Mouse (Mus musculus) frontal cortex, adult (tissue): ENCODE results near the gene Rrp36.

Experiments
- ATAC-seq: cut with Nextera tagmentation; 2 replicates; pipeline ENCODE4 v1.9.2; 2017; ENCODE audit warnings: mild to moderate bottlenecking, moderate library complexity, mixed read lengths; ENCODE audit not compliant: low TSS enrichment

Rrp36 gene

DNA sequence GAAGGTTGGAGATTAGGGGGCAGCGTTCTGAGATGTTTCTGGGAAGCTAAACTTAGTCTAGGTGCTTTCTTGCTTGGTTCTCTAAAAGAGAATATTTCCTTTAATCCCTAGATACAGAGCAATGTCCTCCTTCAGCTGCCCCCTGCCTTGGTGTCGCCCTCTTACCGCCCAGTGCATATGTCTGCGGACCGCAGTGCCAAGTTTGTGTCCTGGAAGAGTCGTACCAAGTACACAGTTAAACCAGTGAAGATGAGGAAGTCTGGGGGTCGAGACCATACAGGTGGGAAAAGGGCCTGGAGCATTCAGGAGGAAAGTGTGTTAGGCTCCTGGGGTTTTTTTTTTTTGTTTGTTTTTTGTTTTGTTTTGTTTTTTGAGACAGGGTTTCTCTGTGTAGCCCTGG lies 26.9 kb downstream of the Rrp36 start:
- ATAC-seq: no peak

DNA sequence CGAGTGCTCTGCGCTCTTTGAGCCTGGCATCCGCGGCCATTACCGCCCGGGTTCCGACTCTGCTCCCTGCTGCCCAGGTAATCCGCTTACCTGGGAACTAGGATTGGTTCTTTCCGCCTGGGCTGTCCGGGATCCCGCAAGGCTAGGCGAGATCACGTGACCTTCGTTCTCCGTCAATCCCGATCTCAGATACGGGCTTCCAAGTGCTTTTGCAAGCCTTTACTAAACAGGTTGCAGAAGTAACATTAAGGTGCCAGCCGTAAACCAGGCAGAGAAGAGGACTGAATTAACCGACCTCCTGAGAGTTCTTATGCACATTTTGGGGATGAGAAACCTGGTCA lies 27.9 kb downstream of the Rrp36 start:
- no peak; the same call in 1 of the 2 replicates for ATAC-seq

DNA sequence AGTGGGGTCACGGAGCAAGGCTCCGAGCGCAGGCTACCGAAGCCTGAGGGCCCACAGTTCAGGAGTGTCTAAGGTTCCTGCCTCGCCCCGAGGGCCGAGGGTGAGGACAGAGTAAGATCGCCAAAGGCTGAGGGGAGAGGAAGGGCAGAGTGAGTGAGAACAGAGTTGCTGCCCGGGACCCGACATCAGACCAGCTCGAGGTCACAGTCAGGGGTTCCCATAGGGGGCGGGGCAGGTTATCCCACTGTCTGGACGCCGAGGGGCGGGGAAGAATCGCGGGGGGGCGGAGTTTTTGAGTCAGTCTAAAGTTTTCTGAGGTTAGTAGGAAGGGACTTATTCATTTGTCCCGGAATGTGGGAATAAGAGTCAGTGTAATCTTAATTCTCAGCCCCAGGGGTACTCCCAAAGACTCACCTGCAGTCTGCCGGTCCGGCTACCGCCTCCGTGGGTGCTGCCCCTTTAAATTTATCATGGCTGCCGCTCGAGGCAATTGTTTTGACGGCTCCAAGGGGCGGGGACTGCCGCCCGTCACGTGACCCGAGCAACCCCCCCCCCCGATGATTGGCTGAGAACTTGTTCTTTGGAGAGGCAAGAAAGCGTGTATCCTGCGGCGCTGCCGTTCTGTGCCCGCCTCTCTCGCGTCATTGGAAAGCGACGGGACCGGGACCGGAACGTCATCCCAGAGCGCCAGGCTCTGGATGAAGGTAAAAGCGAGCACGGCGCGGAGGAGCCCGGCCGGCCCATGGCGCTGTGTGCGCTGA lies 28.4 kb downstream of the Rrp36 start, which contains the start of the genes Klc4 and Mrpl2:
Klc4 (minus strand) TSS at position 462 of the 761 bp plus-strand sequence.
Mrpl2 (plus strand) TSS at position 669 of the 761 bp plus-strand sequence.
- ATAC-seq: peak; percentile 67

DNA sequence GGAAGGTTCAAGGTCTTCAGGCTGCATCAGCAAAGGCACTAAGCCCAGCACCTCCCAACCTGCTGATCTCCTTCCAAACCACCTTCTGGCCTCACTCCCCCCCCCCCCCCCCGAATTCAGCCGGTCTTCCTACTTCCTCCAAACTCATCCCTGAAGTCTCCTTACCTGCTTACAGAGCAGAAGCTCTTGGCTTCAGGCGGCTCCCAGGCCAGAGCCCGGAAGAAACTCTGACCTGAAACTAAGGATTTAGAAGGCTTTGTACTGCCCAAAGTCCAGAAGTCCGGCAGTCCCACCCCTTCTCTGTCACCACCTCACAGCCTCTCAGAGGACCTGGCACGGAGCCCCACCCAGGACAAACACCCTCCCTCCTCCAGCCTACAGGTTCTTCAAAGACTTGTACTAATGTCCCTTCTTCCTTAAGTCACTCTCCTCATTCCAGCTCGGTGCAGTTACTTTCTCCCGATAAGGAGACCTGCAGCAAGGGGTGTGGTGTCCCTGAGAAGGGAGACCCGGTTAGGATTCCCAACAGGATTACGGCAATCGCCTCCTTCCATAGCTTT lies 29.2 kb downstream of the Rrp36 start:
- no peak for ATAC-seq

DNA sequence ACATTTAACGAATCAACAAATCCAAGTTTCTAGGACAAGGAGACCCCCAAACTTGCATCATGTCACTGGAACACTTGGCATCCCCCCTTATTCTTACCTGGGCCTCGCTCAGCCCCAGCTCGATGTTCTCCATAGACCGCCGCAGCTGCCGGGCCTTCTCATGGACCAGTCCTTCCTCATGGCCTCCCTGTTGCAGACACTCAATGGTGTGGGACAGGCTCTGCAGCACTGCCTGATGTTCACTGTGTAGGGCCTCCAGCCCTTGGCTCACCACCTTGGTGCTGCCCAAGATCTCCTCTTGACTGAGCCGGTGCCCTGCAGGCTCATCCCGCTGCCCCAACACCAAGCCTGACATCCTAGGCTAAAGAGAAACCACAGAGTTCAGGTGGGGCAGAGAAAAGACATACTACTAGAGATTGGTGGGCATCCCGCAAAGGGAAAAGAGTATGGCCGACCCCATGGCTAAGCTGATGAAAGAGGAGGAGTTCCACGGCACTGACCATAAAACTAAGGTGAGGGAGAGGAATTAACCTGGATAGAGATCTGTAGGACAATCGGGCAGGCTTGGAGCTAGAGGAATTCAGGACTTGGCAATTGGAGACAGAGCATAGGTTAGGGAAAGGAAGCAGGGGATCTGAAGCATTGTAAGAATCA lies 29.9 kb downstream of the Rrp36 start:
- no peak for ATAC-seq

DNA sequence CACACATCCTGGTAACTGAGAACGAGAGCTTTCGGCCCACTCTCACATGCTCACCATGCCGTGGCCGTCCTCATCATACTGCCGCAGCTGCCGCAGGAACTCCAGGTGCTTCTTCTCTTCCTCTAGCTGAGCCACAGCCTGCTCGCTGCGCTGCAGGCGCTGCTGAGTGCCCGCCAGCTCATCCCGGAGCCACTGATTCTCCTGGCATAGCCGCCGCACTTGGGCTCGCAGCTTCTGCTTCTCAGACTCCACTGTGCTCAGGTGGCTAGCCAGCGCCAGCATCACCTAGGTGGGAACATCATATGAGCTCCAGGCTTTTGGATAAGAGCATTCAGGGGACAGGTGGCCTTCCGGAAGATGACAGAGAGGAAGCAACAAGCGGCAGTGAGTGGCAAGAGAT lies 32.1 kb downstream of the Rrp36 start:
- ATAC-seq: no peak

DNA sequence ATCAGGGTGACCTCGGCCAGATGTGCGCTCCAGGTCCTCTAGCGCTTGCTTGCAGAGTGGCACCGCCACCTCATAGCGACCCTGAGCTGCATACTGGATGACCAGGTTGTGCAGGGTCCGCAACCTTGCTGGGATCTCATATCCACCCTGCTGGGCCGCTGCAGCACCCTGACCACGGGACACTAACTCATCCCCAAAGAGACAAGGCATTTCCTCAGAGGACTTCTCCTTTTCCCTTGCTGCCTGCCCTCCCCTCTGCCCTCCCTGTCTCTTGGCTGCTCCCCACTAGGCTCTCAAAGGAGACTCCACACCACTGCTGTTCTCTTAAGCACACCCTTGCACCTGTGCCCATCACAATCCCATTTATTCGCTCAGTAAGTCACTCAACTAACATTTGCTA lies 34.2 kb downstream of the Rrp36 start:
- no peak for ATAC-seq

DNA sequence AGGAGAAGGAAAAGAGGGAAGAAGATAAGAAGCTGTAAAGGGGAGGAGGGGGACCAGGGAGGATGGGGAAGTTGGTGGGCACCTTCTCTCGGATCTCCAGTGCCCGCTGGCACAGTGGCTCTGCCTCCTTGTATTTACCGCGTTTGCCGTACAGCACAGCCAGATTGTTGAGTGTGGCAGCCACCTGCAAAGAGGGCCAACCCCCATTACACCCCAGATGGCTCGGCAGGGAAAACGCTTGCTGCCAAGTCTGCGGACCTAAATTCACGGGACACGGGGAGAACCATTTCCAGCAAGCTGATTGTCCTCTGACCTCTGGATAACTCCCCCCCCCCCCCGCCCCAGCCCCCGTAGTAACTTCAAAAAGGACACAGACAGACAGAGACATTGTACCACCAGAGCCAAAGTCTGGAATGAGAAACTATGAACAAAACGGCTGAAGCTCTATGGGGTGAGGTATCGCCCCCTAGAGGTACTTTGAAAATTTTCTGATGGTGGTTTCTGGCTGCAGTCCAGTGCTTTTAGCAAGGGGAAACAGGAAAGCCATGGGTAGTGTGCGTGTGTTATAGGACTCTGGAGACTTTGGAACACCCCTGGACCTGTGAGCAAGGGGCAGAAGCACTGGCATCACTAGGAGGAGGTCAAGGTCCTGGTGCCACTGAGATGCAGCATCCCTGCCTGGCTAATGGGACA lies 37.2 kb downstream of the Rrp36 start:
- no peak; the same call in 1 of the 2 replicates for ATAC-seq

DNA sequence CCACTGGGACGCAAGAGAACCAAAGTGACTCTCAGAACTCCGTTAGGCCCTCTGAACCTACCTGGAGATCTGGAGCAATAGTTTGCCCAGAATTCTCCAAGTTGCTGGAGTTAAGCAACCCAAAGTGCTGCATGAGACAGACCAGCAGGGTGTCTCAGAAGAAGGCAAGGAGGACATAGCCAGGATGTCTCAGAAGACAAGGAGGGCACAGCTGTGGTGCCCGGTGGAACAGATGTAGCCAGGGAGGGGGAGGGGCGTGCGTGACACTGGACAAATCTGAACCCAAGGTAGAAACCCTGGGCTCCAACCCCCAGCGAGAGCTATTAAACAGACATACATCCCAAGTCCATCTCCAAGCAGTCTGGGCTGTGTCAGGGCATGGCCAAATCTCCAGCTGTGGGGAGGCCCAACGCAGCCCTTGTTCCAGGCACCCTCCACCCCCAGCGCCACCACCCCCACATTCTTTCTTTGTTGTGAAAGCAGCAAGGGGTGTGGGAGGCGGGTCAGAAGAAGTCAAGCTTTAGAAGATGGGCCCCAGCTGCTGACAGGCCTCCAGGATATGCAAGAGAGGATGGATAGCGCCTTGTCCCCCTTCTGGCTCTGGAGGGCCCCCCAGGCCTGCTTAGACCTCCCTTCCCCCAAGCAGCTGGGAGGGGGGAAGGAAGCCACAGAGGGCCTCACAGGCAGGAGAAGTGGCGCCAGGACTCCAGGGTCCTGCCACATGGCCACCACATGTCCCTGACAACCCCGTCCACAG lies 44.3 kb downstream of the Rrp36 start:
- no peak for ATAC-seq

DNA sequence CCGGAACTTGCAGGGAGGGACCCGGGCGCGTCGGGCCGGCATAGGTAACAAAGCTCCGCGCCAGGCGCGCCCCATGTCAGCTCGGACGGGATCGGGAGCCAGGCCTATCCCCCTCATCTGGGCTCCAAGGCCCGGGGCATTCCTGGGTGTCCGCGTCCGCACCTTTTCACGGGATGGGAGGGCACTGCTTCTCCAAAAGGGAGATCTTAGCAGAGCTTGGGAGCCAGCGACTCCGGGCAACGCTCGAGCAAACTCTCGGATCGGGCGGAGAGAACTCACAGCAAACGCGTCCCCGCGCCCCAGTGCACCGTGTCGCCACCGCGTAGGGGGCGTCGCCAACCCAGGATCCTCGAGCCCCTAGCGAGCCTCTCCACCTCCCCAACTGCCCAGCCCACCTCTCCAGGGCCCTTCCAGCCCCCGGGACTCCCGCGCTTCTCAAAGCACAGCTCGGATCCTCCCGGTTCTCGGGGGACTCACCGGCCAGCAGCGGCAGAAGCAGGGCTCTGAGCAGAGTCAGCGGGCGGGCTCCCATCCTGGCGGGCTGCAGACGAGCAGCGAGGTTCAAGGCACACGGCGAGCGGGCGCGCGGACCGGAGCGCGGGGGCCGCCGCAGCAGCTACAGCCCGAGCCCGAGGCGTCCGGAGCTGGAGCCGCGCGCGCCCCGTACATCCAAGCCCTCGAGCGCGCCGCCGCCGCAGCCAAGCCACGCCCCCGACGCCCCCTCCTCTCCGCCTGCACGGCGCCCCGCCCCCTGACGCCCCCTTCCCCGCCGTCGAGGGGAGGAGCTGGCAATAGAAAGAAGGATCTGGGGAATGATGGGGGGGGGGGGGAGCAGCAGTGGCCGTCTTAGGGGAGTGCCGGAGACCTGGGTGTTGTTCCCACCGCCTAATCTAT lies 45.1 kb downstream of the Rrp36 start, which contains the start of gene Ptk7:
Ptk7 (minus strand) TSS at position 714 of the 894 bp plus-strand sequence.
- ATAC-seq: peak; percentile 48; the same call in 1 of the 2 replicates

DNA sequence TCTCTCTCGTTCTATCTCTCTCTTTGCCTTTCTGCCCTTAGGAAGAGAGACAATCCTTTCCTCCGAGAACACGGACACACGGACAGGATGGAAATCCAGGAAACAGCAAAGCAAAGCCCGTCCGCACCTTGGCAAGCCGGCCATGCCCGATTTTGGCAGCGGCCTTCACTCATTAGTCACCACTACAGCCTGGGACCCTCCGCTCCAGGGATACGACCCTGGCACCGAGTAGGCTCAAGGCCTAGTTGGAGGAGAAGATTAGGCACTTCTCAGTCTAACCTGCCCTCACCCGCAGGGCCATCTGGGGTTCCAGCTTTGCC lies 45.7 kb downstream of the Rrp36 start:
- peak; percentile 3; the same call in 1 of the 2 replicates for ATAC-seq

DNA sequence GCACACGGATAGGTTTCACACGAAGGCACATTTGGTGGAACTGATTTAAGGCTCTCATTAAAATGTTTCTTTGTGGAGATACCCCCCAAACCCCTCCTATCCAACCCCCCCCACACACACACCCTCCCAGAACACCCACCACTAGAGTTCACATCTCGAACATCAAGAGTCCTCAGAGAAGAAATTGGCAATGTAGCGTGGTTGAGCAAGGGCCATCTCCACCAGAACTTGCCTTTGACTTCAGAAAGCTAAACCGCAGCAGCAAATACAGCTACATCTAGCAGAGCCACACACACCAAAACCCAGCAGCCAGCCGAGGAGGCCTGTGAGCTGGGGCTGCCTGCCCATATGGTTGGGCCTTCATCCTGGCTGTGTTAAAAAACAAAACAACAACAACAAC lies 46.7 kb downstream of the Rrp36 start:
- ATAC-seq: no peak

DNA sequence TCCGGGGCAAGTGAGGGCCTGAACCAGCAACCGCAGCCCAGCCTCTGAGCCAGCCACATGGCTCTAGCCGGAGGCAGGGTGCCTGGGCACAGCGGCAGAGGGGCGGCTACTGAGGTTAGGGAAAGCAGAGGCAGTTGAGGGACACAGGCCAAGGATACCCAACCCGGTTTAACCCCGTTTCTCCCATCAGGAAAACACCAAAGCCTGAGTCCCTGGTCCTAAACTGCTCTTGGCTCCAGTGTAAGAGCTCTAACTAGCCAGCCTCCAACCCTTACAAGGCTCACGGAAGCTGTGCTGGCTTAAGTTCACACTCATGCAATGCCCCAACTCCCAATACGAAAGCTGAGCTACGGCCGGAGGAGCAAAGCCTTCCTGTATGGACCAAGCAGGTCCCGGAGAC lies 49.6 kb downstream of the Rrp36 start:
- ATAC-seq: no peak

DNA sequence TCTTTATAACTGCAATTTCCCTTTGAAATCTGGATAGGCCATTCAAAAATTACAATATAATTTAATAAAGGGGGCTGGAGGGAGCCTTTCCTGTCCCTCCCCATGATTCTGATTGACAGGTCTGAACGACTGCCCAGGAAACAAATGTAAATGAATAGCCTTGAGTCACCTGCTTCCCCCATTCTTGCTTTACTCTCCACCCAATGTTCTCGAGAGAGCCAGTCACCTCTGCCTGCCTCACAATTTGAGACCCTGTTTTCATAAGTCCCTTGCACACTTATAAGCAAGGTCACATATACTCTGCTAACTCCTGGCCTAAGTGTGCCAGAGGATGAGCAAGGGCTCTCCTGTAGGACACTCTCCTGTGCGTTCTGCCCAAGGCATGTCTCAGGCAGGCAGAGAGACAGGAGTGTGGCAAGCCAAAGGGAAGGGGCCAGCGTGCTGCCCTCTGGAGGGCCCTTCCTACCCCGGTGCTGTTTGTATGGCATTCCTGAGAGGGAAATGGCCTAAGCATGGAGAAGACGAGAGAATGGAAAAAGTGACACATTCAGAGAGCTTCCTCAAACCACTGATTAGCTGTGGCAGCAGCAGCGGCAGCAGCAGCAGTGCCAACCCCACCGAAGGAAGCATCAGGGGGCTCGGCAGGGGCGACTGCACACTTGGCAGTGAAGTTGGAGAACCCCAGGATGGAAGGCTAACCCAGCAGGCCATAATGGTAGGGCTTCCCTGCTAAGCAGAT lies 50.2 kb downstream of the Rrp36 start:
- ATAC-seq: no peak

DNA sequence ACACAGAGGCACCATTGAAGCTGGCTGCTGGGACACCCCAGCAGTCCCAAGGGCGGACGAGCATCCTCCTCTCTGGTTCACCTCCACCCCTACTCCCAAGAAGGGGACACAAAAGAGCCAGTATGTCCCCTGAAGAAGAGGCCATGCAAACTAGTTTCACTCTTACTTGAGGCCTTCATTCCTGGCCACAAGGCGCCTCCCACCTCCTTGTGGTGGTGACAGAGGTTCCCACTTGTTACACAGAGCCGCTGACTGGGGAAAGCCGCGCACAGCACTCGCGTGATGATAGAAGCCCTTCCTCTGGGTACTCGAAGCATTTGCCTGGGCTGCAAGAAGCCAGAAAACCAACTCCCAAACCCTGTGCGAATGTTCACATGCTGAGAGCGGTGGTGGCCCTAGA lies 51.9 kb downstream of the Rrp36 start:
- no peak for ATAC-seq

DNA sequence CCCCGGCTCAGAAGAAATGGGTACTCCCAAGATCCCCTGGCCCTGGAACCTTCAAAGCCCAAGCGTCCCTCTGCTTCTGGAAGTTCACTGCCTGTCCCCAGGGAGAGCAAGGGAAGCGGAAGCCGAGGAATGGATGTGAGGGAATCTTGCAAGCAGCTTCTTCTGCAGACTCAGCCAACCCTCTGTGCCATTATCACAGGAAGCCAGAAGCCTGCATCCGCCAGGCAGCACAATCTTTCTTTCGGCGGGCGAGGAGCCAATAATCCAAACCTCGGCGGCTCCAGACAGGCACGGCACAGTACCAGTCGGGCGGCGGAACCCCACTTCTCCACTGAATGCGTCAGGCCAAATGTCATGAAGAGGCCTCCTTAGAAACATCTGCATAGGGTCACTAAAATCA lies 52.8 kb downstream of the Rrp36 start:
- peak; percentile 61 for ATAC-seq

DNA sequence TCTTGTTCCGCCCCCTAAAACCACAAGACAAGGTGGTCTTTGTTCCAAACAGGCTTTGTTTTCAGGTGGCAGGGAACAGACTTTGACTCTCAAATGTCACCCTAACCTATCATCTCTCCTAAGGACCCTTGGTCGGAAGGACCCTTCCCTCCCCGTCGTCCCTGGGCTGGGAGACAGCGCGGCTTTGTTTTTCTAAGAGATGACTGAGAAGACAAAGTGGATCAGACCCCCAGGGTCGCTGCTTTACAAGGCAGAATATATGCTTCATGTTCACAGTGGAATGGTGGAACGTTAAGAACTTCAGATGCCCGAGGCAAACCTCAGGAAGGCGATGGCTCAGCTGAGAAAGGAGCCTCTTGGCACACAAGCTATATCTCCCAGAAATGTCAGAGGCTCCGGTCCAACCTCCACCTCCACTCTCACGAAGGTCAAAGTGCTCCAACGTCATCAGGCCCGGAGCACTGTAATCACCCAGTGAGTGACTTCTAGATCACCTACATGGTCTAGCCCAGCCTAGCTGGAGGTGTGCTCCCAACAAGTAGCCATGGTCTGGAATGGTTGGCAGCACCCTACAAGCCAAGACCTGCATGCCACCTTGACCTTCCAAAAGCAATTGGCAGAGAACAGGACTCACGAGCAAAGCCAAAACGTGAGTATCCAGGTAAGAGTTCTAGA lies 54.3 kb downstream of the Rrp36 start:
- ATAC-seq: no peak

DNA sequence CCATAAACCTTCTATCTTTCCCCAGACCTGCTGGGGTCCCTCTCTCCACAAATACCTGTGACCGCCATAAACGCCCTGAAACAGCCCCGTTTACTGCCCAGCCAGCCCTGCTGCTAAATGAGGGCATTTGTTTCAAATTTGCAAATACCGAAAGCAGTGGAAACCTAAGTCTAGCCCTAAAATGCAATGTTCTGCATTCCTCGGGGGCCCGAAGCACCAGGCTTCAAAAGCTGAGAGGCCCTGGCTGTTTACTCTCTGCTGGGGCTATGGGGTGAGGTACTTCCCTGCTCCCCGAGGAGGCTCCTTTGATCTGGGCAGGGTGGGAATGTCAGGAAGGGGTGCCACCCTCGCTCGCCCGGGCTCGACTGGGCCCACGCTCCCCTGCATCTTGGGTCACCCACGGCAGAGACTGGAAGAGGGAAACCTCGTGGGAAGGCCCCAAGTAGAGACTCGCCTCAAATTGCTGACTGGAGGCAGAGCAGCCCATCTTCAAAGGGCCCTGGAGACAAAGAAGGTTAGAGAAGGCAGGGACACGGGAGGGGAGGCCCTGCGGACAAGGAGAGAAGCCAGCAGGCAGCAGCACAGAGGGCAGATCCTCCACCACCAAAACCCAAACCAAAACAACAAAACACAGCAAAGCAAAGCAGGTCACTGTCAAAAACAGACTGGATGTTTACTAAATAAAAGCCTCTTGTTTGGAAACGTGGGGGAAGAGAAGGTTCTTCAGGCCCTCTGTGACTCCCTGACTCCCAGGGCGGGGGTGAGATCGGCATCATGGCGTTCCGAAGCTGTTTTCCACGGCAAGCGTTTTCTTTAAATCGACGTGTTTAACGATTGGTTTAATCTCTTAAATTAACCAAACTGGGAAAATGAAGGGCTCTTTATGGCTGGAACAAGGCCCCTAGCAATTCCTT lies 55.1 kb downstream of the Rrp36 start:
- ATAC-seq: no peak
